Mouse (Mus musculus) midbrain, embryonic 11.5 days (tissue): ENCODE measurements at regions not wholly inside any gene's neighbourhood (a gene's known extent, or its start where the extent isn't known, plus 50 kb on each side); places are given as distances from the start of the nearest gene placed in this dataset.
"Not testable (repeated sequence)": the region's sequence is repeated elsewhere in the genome, so short reads cannot be mapped to it uniquely, and the experiment has no call there.

Experiments used
- ATAC-seq: fragments of 200-750 bp; cut with Nextera tagmentation; 2 replicates; pipeline ENCODE4 v1.8.0; 2017; ENCODE audit warnings: moderate TSS enrichment, moderate library complexity; ENCODE audit not compliant: low FRiP score
- DNase-seq: peaks from one replicate; pipeline ENCODE4 v3.0.0; 2015; ENCODE audit warnings: low spot score; ENCODE audit errors: missing footprints
- H3K27ac ChIP-seq: fragments of 300-500 bp; sonication (generic); 2 replicates; pipeline ENCODE4 v1.5.1; 2014; ENCODE audit warnings: low read depth, low read length
- H3K27me3 ChIP-seq: fragments of 300-500 bp; sonication (generic); 2 replicates; pipeline ENCODE4 v1.6.1; 2014; ENCODE audit warnings: mild to moderate bottlenecking, low read length, moderate library complexity, mixed read lengths; ENCODE audit not compliant: control insufficient read depth, insufficient read depth
- H3K36me3 ChIP-seq: fragments of 300-500 bp; sonication (generic); 2 replicates; pipeline ENCODE4 v1.6.1; 2014; ENCODE audit warnings: mild to moderate bottlenecking, low read length, moderate library complexity, mixed read lengths; ENCODE audit not compliant: control insufficient read depth, insufficient read depth
- H3K4me1 ChIP-seq: fragments of 300-500 bp; sonication (generic); 2 replicates; pipeline ENCODE4 v1.6.1; 2014; ENCODE audit warnings: low read length; ENCODE audit not compliant: control insufficient read depth, insufficient read depth
- H3K4me2 ChIP-seq: fragments of 300-500 bp; sonication (generic); 2 replicates; pipeline ENCODE4 v1.6.1; 2014; ENCODE audit warnings: mild to moderate bottlenecking, moderate library complexity
- H3K4me3 ChIP-seq: fragments of 300-500 bp; sonication (generic); 2 replicates; pipeline ENCODE4 v1.5.1; 2014; ENCODE audit warnings: low read depth, low read length
- H3K9ac ChIP-seq: fragments of 300-500 bp; sonication (generic); 2 replicates; pipeline ENCODE4 v1.6.1; 2014; ENCODE audit warnings: low read length
- H3K9me3 ChIP-seq: fragments of 300-500 bp; sonication (generic); 2 replicates; pipeline ENCODE4 v1.6.1; 2016; ENCODE audit warnings: low read length; ENCODE audit not compliant: control insufficient read depth
- WGBS: fragments of 180-500 bp; shearing (Covaris S2); extraction: QIAGEN DNeasy Blood & Tissue Kit; methylation state at CpG from one replicate; pipeline ENCODE4 v1.1.7; 2014; 5-methylcytosine and 5-hydroxymethylcytosine counted together

DNA sequence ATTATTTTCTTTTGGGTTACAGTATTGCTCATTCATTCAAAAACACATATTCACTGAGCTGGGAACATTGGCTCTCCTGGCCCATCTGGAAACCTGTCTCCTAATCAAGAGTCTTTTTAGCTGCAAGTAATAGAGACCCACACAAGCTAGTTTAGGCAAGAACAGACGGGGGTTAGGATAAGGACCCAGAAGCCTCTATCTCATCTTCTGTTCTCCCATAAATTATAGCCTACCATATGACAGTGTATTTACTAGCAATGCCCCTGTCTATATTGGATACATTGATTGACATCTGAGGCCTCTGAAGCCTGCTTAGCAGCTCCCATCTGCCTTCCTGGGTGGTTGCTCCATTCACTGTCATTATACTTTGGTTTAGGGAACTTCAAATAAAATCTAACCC is 255.2 kb downstream of the 1810013L24Rik start:
- Histone ChIP-seq H3K9ac (no peak overlapping the region), H3K4me2 (no peak overlapping the region), H3K9me3 (no peaks in the 10 kb centered on the region), H3K27me3 (no peaks in the 10 kb centered on the region; the same call in 1 of the 2 replicates), H3K36me3 (no peaks in the 10 kb centered on the region), H3K27ac (no peak overlapping the region), H3K4me3 (no peak overlapping the region), H3K4me1 (no peaks in the 10 kb centered on the region)
- no peak for DNase-seq
- 63% methylated on average over 1 of the region's 1 CpGs for WGBS
- 0 out of 2 replicates have a peak, but pooled peaks have one; percentile 9 for ATAC-seq

DNA sequence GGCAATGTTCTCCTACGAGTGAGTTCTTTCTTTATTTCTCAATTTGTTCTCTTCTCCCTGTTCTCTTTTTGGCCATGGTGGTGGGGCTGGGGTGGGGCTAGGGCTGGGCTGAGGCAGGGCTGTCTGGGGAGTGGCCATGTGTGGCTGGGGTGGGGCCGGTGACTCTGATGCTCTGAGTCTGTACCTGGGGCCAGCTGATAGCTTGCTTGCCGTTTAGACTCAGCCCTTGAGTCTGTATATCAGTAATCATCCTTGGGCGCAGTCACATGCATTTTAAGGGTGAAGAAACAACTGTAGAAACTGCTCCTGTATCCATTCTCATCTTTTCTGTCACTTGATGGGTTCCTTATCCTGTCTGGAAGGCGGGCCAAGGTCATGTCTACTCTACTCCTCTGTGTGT is 256.1 kb downstream of the 1810013L24Rik start:
- H3K9me3 ChIP-seq: no peaks in the 10 kb centered on the region
- no peaks in the 10 kb centered on the region for H3K27me3 ChIP-seq
- 90% methylated on average over 5 of the region's 5 CpGs for WGBS
- H3K27ac ChIP-seq: no peak overlapping the region
- H3K4me3 ChIP-seq: no peak overlapping the region
- H3K4me1 ChIP-seq: no peaks in the 10 kb centered on the region
- ATAC-seq: no peak
- H3K9ac ChIP-seq: no peak overlapping the region
- H3K36me3 ChIP-seq: no peaks in the 10 kb centered on the region
- DNase-seq: no peak
- no peak overlapping the region for H3K4me2 ChIP-seq

DNA sequence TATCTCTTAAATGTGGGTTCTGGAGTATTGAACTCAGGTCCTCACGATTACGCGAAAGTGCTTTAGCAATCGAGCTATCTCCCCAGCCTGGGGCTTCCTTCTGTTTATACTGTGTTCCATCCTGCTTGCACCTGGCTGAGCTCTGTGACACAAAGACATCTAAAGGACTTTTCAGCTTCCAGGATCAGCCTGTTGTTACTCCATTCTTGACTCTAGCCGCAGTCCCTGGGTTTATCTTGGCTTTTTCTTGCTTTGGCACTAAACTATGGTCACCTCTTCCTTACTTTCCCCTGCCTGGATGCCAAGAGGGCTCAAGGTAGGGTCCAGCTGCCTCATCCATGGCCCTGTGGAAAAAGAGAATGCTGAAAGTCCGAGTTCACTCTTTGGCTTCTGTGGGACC is 261.9 kb downstream of the 1810013L24Rik start:
- H3K4me3 ChIP-seq: no peak overlapping the region
- no peak overlapping the region for H3K27ac ChIP-seq
- WGBS: 72% methylated on average over 6 of the region's 6 CpGs

GRCm38 (mm10) chr16:9092191-9092848 is 262.4 kb downstream of the 1810013L24Rik start:
- Histone ChIP-seq H3K9ac (no peak overlapping the region), H3K27me3 (no peaks in the 10 kb centered on the region), H3K4me3 (no peak overlapping the region), H3K36me3 (no peaks in the 10 kb centered on the region), H3K27ac (no peak overlapping the region), H3K4me1 (peaks cover 9% of the 10 kb centered on the region), H3K9me3 (no peaks in the 10 kb centered on the region), H3K4me2 (no peak overlapping the region; the same call in 1 of the 2 replicates)
- ATAC-seq (no peak), DNase-seq (peak; percentile 90)
- WGBS: 8% methylated on average over 11 of the region's 11 CpGs

More for the DNA sequence above, 261.9 kb downstream of the 1810013L24Rik start:
- ATAC-seq: no peak
- H3K4me2 ChIP-seq: no peak overlapping the region
- DNase-seq: no peak
- H3K27me3 ChIP-seq: no peaks in the 10 kb centered on the region
- no peak overlapping the region for H3K9ac ChIP-seq
- peaks cover 9% of the 10 kb centered on the region for H3K4me1 ChIP-seq
- H3K36me3 ChIP-seq: no peaks in the 10 kb centered on the region
- no peaks in the 10 kb centered on the region for H3K9me3 ChIP-seq

DNA sequence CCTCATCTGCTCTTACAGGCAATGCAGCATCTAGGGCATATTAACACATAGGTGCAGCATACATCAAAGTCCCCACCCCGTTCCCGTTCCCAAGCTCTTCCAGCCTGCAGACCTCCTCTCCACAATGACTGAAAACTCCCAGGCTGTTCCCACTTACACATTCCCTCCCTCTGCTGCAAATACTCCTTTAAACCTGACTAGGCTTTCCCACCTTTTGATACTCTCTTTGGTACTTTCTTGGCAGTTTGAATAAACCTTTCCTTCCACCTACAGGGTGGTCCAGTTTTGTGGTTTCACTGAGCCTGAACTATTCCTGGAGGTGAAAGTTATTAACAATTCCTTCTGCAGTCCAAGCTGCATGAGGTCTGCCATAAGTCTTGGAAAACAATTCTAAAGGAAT is 263.7 kb downstream of the 1810013L24Rik start:
- DNase-seq: no peak
- peaks cover 9% of the 10 kb centered on the region for H3K4me1 ChIP-seq
- H3K27ac ChIP-seq: no peak overlapping the region
- H3K9me3 ChIP-seq: no peaks in the 10 kb centered on the region
- H3K36me3 ChIP-seq: no peaks in the 10 kb centered on the region
- ATAC-seq: no peak
- H3K9ac ChIP-seq: no peak overlapping the region
- H3K4me2 ChIP-seq: no peak overlapping the region
- no peaks in the 10 kb centered on the region for H3K27me3 ChIP-seq
- WGBS: 63% methylated on average over 2 of the region's 2 CpGs
- H3K4me3 ChIP-seq: no peak overlapping the region

GRCm38 (mm10) chr16:9094201-9094600 is 264.3 kb downstream of the 1810013L24Rik start:
- Histone ChIP-seq H3K27ac (no peak overlapping the region), H3K4me2 (no peak overlapping the region), H3K9ac (no peak overlapping the region), H3K9me3 (no peaks in the 10 kb centered on the region), H3K4me3 (no peak overlapping the region), H3K4me1 (peaks cover 9% of the 10 kb centered on the region), H3K27me3 (no peaks in the 10 kb centered on the region), H3K36me3 (no peaks in the 10 kb centered on the region)
- 78% methylated on average over 5 of the region's 5 CpGs for WGBS
- ATAC-seq: no peak
- no peak for DNase-seq

DNA sequence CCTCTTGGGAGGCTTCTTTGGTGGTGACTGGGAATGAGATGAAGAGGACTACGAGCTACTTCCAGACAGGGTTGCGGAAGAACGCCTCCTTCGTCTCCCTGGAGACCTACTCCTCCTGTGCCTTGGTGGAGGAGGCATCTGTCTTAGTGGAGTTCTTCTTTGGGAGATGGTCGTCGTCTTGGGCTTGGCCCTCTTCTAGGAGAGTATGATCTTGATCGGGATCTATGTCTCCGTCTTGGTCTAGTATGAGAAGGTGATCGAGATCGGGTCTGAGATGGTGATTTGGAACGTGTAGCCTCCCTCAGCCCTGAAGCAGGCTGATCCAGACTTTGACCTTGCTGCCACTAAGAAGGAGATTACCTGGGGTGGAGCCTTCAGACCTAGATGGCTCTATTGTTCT is 276.3 kb downstream of the 1810013L24Rik start:
- no peak overlapping the region for H3K4me3 ChIP-seq
- no peak for ATAC-seq
- WGBS: 93% methylated on average over 11 of the region's 11 CpGs

GRCm38 (mm10) chr16:9106676-9107075 is 276.8 kb downstream of the 1810013L24Rik start:
- not testable (repeated sequence) for H3K9me3 ChIP-seq, DNase-seq, H3K4me2 ChIP-seq, H3K36me3 ChIP-seq, H3K27me3 ChIP-seq, H3K4me3 ChIP-seq, ATAC-seq, H3K27ac ChIP-seq, H3K9ac ChIP-seq, H3K4me1 ChIP-seq
- WGBS: 92% methylated on average over 8 of the region's 8 CpGs

More for the DNA sequence above, 276.3 kb downstream of the 1810013L24Rik start:
- H3K4me2 ChIP-seq: no peak overlapping the region
- H3K27me3 ChIP-seq: no peaks in the 10 kb centered on the region
- H3K9me3 ChIP-seq: peaks cover 3% of the 10 kb centered on the region; the same call in 1 of the 2 replicates
- H3K36me3 ChIP-seq: no peaks in the 10 kb centered on the region
- no peak overlapping the region for H3K27ac ChIP-seq
- H3K4me1 ChIP-seq: no peaks in the 10 kb centered on the region
- no peak for DNase-seq
- H3K9ac ChIP-seq: no peak overlapping the region

DNA sequence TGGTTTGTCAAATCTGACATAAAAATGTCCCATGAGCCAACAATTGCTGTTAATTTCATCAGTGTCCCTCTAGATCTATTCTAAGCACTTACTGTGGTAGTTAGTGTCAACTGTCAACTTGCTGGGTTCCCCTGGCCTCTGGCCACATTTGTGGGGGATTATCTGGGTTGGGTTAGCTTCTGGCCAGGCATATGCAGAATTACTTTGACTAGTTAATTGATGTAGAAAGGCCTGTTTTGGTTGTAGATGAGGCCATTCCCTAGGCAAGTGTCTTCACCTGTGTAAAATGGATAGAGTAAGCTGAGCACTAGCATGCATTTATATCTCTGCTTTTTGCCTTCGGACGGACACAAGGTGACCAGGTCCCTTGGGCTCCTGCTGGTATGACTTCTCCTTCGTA is 283.9 kb downstream of the 1810013L24Rik start:
- no peaks in the 10 kb centered on the region for H3K9me3 ChIP-seq
- ATAC-seq: no peak
- no peak overlapping the region for H3K4me2 ChIP-seq
- no peak overlapping the region for H3K4me3 ChIP-seq
- H3K9ac ChIP-seq: no peak overlapping the region
- whole genome bisulfite sequencing: 96% methylated on average over 3 of the region's 3 CpGs
- no peak overlapping the region for H3K27ac ChIP-seq
- no peak for DNase-seq
- no peaks in the 10 kb centered on the region for H3K36me3 ChIP-seq
- H3K27me3 ChIP-seq: no peaks in the 10 kb centered on the region
- no peaks in the 10 kb centered on the region for H3K4me1 ChIP-seq
